Mouse (Mus musculus) kidney, adult 11 months (tissue): ENCODE results near the gene Rflnb.

Experiments used
- DNase-seq: peaks from one replicate; pipeline ENCODE4 v3.0.0; 2022

The Rflnb gene

GRCm38 (mm10) chr11:76027139-76028071, at the start of gene Rflnb:
Gene Rflnb, minus strand, starts transcription at chr11:76027782.
- peak; percentile 75 for DNase-seq

- DNase-seq, result no peak
Measured at GRCm38 (mm10) chr11:76077341-76077740, 49.8 kb upstream of the Rflnb start.

GRCm38 (mm10) chr11:76074296-76075093, 46.9 kb upstream of the Rflnb start:
- DNase-seq, result no peak

GRCm38 (mm10) chr11:76069816-76070215, 42.2 kb upstream of the Rflnb start:
- DNase-seq, result no peak

GRCm38 (mm10) chr11:76066563-76067156, 39.1 kb upstream of the Rflnb start:
- no peak for DNase-seq

DNA sequence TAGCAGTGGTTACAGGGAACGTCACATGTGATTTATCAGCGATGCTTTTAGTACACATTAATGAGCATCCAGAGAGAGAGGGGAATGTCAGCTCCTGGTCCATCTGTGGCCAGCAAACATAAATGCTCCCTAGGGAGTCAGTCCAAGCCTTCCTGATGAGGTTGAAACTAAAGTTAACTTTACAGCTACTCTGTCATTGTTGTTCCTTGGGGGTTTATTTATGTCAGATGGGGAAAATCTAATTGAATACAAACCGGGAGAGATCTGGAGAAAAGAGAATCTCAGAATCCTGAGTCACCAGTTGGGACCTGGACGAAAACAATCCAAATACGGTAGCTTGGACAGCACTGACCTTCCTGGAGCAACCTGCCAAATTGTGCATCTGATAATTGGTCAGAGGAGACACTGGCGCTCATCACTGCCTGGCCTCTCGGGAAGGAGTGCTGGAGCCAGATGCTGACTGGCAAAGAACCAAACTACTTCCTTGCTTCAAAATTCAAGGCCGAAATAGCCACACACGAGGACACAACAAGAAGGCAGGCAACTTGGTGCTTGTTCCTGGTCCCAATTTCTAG, 38.0 kb upstream of the Rflnb start:
- peak; percentile 69 for DNase-seq

DNA sequence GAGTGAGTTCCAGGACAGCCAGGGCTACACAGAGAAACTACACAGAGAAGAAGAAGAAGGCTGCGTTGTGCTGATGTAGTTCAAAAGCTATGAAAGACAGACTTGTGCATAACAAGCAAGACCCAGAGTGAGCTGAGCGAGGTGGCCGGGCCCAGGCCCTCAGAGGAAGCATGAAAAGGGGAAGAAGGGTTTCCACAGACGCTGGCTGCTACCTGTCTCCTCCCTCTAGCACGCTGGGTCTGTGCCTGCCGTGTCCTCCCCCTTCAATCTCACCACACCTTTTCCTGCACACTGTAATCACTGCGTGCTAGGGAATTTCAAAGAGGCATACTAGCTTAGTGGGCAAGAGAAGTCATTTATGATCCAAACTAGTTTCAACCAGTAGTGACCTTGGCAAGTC, 36.8 kb upstream of the Rflnb start:
- DNase-seq, result no peak

DNA sequence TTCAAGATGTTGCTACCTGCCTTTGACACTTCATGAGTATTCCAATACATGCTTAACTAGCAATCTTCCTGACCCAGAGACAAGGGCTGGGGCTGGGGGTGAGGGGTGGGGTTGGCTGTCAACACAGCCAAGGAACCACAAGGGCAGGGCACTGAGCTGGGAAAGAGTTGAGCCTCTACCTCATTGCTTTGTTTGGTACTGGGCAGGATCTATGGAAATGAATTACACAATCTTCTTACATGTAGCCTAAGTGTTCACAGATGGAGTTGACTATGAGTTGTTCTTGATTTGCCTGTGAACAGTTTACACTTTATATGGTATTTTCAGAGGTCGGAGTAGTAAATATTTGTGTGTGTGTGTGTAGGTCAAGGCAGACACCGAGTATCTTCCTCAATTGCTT, 33.3 kb upstream of the Rflnb start:
- no peak for DNase-seq

DNA sequence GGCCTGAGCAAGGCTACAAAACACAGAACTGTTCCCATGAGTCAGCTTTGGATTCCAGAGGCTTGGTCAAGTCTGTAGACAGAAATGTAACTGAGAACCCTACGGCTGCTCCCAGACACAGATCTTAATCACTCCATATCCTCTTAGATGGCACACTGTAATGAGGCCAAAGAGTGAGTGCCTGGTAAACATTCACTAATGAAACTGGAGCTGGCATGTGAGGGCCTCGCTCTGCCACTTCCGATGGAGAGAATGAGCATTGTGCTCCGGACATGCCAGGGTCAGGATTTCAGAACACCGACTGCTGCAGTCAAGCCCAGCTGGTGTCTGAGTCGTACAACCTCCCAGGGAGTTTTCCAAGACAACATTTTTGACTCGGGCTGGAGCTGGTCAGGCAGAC, 32.4 kb upstream of the Rflnb start:
- DNase-seq, result peak; percentile 74

GRCm38 (mm10) chr11:76056487-76056886, 28.9 kb upstream of the Rflnb start:
- no peak for DNase-seq

DNA sequence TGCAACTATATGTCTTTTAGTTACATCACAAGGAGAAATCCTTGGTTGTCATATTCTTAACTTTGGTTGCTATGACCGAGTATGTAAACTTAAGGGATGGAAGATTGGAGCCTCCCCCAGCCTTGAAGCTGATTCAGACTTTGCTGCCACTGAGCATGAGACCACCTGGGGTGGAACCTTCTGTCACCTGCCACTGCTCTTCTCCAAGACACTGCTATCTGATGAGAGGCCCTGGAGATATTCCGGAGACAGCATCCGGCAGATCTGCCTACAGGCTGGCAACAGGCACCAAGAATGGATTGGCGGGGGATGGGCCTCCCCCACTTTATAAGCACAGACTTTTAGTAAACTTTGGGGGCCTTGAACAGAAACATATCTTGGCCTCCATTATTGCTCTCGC, 24.9 kb upstream of the Rflnb start:
- no peak for DNase-seq

- no peak for DNase-seq
Measured at GRCm38 (mm10) chr11:76050967-76051512, 23.5 kb upstream of the Rflnb start.

DNA sequence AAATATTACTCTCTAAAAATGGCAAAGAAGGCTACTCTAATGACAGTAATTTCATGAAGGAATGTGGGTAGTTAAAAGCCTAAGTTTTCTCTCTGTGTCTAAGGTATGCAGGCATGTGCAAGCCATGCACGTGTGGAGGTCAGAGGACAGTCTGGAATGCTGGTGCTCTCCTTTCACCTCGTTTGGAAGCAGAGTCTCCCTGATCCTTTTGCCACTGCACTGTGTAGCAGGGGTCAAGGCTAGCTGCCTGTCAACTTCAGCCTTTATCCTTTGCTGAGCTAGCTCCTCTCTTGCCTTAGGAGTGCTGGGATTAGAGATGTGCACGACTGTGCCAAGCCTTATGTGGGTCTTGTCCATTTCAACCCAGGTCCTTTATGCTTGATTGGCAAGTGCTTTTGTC, 22.9 kb upstream of the Rflnb start:
- DNase-seq, result no peak

GRCm38 (mm10) chr11:76045367-76045766, 17.8 kb upstream of the Rflnb start:
- DNase-seq, result no peak

DNA sequence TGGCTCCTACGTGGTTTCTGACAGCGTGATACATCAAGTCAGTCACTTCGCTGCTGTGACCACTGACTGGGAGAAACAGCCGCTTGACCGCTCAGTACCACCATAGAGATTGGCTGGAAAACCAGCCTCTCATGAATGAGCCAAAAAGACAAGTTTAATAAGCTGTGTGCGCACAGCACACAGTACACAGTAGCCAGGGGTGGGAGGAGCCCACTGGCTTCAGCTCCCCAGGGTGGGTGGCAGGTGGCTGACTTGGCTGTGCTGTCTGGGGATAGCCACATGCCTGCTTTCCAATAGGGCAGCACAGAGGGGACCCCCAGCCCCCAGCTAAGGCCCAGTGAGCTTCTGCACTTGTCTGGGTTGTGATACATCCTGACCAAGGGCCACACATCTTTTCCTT, 16.9 kb upstream of the Rflnb start:
- no peak for DNase-seq

- DNase-seq, result no peak
Measured at GRCm38 (mm10) chr11:76042882-76043281, 15.3 kb upstream of the Rflnb start.

- no peak for DNase-seq
Measured at GRCm38 (mm10) chr11:76042041-76042638, 14.6 kb upstream of the Rflnb start.

DNA sequence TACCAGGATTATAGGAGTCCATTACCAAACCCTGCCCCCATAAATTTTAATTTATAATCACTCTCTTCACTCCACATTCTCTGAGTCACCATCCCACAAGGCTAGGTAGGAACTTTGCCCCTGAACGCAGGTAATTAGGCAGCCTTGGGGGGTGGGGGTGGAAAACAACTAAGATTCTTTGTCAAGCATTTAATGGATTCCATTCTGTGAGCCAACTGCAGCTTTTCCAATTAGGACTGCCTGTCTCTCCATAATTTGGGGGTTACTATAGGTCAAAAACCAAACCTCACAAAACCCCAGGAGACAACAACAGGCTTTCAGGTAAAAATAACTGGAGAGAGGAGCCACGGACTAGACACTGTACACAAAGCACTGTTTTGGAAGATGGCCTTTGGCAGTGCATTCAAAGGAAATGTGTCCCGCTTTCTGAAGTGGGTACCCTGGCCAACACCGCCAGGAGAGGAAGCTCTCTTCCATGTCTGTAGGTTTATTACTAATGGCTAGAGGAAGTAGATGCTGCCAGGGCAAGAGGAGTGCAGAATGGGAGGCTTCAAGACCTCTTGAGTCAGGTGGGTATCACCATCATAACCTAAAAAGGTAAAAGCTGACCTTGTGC, 13.3 kb upstream of the Rflnb start:
- DNase-seq, result no peak

- no peak for DNase-seq
Measured at GRCm38 (mm10) chr11:76040106-76040505, 12.5 kb upstream of the Rflnb start.

DNA sequence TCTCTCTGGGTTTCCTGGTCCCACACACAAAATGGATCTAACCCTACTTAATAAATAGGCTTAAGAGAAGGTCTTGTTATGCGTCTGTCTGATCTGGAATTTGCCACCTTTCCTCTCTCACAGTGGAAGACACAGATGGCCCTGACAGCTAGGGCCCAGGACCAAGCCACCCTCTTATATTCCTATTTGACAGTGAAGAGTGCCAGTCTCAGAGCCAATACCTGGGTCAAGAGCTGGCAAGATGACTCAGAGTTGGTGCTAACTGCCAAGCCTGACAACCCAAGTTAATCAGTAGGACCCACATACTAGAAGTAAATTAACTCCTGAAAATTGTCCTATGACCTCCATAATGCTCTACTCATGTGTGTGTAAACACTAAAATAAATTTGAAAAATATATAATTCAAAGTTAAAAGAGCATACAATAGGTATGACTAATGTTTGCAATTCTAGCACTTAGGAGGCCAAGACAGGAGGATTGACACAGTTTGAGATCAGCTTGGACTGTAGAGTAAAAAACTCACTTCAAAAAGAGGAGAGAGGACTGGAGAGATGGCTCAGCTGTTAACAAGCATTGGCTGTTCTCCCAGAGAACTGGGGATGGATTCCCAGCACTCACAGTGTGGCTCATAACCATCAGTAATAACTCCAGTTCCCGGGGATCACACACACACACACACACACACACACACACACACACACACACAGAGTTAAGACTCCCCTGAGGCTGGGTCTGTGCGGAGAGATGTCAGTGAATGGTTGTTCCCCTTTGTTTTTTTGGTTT, 11.9 kb upstream of the Rflnb start:
- DNase-seq, result no peak
